ENCODE assay signal across 18 mouse cellular contexts in the genomic region with DNA sequence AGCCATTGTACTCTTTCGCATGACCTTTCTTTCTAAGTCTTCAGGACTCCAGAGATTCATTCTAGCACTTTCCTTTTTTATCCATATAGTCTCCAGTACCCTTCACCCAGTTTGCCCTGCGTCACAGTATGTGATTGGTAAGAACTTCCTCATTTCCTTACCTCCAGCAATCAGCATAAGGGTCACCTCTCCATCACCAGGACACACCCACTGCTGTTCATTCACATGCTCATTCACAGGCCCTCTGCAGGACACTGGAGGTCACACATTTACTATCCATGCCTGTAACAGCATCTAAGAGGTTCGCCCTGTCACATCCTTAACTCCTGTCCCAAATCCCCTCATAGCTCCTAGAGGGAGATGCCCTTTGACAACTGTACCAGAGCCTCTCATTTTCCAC. TPM values are rescaled to one million over a fixed set of nuclear protein-coding genes. Genes with fewer than 3 reads are reported as not detected.
DNase-seq lines count a peak whose midpoint lies in the region; ATAC-seq and TF ChIP-seq lines count a peak whose summit lies in the region.
"Had no signal": no experiment of that assay in that cellular context is flagged by ENCODE, and none has a peak within 500 bp of the region (broad histone marks: within the 10 kb centered on the region; RNA-seq: fewer than 3 reads in every experiment).

No protein-coding gene starts in this region.

- TF ChIP-seq EP300 in liver, embryonic 14.5 days (IDR thresholded peaks at IDR 0.05; ENCODE audit: low read depth) = no peak

- in situ Hi-C loops in Patski (cut with MboI; ENCODE audit: low pct_unique_long_range_greater_than_20kb) = no loop called here

- WGBS in liver, embryonic 14.5 days (ENCODE audit: insufficient replicate concordance) = 39% methylated on average over 3 of the region's 3 CpGs
- WGBS in liver, embryonic 11.5 days = 69% methylated on average over 3 of the region's 3 CpGs
- 75% methylated on average over 3 of the region's 3 CpGs for WGBS in intestine, embryonic 16.5 days

- ATAC-seq in liver, embryonic 14.5 days (ENCODE audit: insufficient read depth) = no peak
- no peak for ATAC-seq in liver, embryonic 11.5 days (replicated peaks; ENCODE audit: low FRiP score)
- ATAC-seq in Patski = no peak
- 0 out of 2 replicates have a peak, but pooled peaks have one; percentile 29 for ATAC-seq in intestine, embryonic 16.5 days
- ATAC-seq in neutrophil, adult 5-6 weeks (ENCODE audit: extremely low read depth, insufficient number of reproducible peaks, low FRiP score, poor library complexity, severe bottlenecking) = peak; percentile 87
- ATAC-seq: forebrain, embryonic 14.5 days; midbrain, embryonic 16.5 days had no signal

- H3K4me1 ChIP-seq in liver, embryonic 14.5 days (replicated peaks; ENCODE audit: control insufficient read depth in 2 of 2, insufficient read depth in 2 of 2, low read length in 1 of 2) = no peaks in the 10 kb centered on the region
- H3K4me1 ChIP-seq in liver, embryonic 11.5 days (replicated peaks; ENCODE audit: control insufficient read depth, insufficient read depth, low read length) = 0 out of 2 replicates have a peak, but pooled peaks cover 2% of the 10 kb centered on the region
- H3K4me1 ChIP-seq in intestine, embryonic 16.5 days (ENCODE audit: control insufficient read depth, insufficient read depth, low read length) = no peaks in the 10 kb centered on the region
- H3K4me1 ChIP-seq: neural tube, embryonic 12.5 days had no signal

- no peak overlapping the region for H3K27ac ChIP-seq in liver, embryonic 14.5 days
- no peak overlapping the region for H3K27ac ChIP-seq in liver, embryonic 11.5 days (ENCODE audit: low read depth, low read length)
- no peak overlapping the region for H3K27ac ChIP-seq in intestine, embryonic 16.5 days (ENCODE audit: low read length)
- H3K27ac ChIP-seq: gastrocnemius, adult 2 months; limb, embryonic 13.5 days; neural tube, embryonic 12.5 days had no signal

- no peak overlapping the region for H3K4me2 ChIP-seq in liver, embryonic 14.5 days (ENCODE audit: low read depth)
- H3K4me2 ChIP-seq in liver, embryonic 11.5 days = no peak overlapping the region
- no peak overlapping the region for H3K4me2 ChIP-seq in intestine, embryonic 16.5 days (ENCODE audit: low read depth, low read length)
- H3K4me2 ChIP-seq: limb, embryonic 13.5 days; neural tube, embryonic 12.5 days had no signal

- no peaks in the 10 kb centered on the region for H3K27me3 ChIP-seq in liver, embryonic 14.5 days (ENCODE audit: control insufficient read depth, insufficient read depth, low read length)
- no peaks in the 10 kb centered on the region for H3K27me3 ChIP-seq in liver, embryonic 11.5 days (replicated peaks; ENCODE audit: control insufficient read depth, insufficient read depth, low read length)
- no peaks in the 10 kb centered on the region for H3K27me3 ChIP-seq in Patski
- H3K27me3 ChIP-seq in intestine, embryonic 16.5 days (replicated peaks; ENCODE audit: control insufficient read depth, insufficient read depth, low read length) = no peaks in the 10 kb centered on the region
- H3K27me3 ChIP-seq: limb, embryonic 13.5 days; neural tube, embryonic 12.5 days had no signal

- no peaks in the 10 kb centered on the region for H3K36me3 ChIP-seq in liver, embryonic 14.5 days (replicated peaks; ENCODE audit: control insufficient read depth, insufficient read depth, low read depth)
- no peaks in the 10 kb centered on the region for H3K36me3 ChIP-seq in liver, embryonic 11.5 days (ENCODE audit: control insufficient read depth, insufficient read depth, low read length)
- H3K36me3 ChIP-seq in intestine, embryonic 16.5 days (ENCODE audit: control insufficient read depth, insufficient read depth, low read length) = no peaks in the 10 kb centered on the region
- H3K36me3 ChIP-seq: limb, embryonic 13.5 days; neural tube, embryonic 12.5 days had no signal

- CTCF ChIA-PET in Patski (lab: Charles Lee) = interaction anchor here (0.6 to 2.6 kb wide), 3 partner anchors 8 to 19 kb away, joined by 3 to 10 read pairs (median 3); a partner anchor contains a TSS

- H3K4me3 ChIP-seq in liver, embryonic 14.5 days (ENCODE audit: insufficient read depth in 1 of 2, low read depth in 2 of 2, low read length in 2 of 2) = no peak overlapping the region
- H3K4me3 ChIP-seq in liver, embryonic 11.5 days (ENCODE audit: low read depth, low read length) = no peak overlapping the region
- no peak overlapping the region for H3K4me3 ChIP-seq in intestine, embryonic 16.5 days (ENCODE audit: low read length)
- H3K4me3 ChIP-seq: gastrocnemius, adult 2 months; limb, embryonic 13.5 days; neural tube, embryonic 12.5 days had no signal

- no peak overlapping the region for H3K9ac ChIP-seq in liver, embryonic 14.5 days (replicated peaks)
- no peak overlapping the region for H3K9ac ChIP-seq in liver, embryonic 11.5 days (ENCODE audit: low read depth, low read length)
- H3K9ac ChIP-seq in intestine, embryonic 16.5 days (ENCODE audit: low read depth, low read length) = no peak overlapping the region
- H3K9ac ChIP-seq: limb, embryonic 13.5 days; neural tube, embryonic 12.5 days had no signal

- H3K9me3 ChIP-seq in liver, embryonic 14.5 days (ENCODE audit: control insufficient read depth, low read length) = no peaks in the 10 kb centered on the region
- no peaks in the 10 kb centered on the region for H3K9me3 ChIP-seq in liver, embryonic 11.5 days (ENCODE audit: control insufficient read depth, low read length)
- H3K9me3 ChIP-seq in intestine, embryonic 16.5 days (ENCODE audit: control insufficient read depth, low read length) = no peaks in the 10 kb centered on the region
- H3K9me3 ChIP-seq: limb, embryonic 13.5 days; neural tube, embryonic 12.5 days had no signal

- POLR2A ChIA-PET in Patski (lab: Charles Lee) = no interaction called here

- TF ChIP-seq CTCF in liver, embryonic 14.5 days (IDR thresholded peaks at IDR 0.05; ENCODE audit: low read depth) = 0 out of 2 replicates have a peak, but pooled peaks have one; percentile 18
- peak; percentile 21 for TF ChIP-seq CTCF in Patski (IDR thresholded peaks at IDR 0.05)

- no peak for DNase-seq in liver, embryonic 14.5 days (ENCODE audit: low read depth in 3 of 3, low spot score in 3 of 3)
- no peak for DNase-seq in liver, embryonic 11.5 days (ENCODE audit: low spot score)
- DNase-seq in Patski (ENCODE audit: low read depth, low spot score) = no peak
- no peak for DNase-seq in MN1 (ENCODE audit: low spot score)
- no peak for DNase-seq in adrenal gland, adult (ENCODE audit: inconsistent age in 2 of 2, low spot score in 1 of 2)
- DNase-seq in c-Kit-positive CD71-positive TER-119-positive erythroid progenitor cells, embryonic 14.5 days (ENCODE audit: low spot score) = no peak
- DNase-seq: adrenal gland, adult 2 months; embryo, embryonic 11 days; gastrocnemius, adult 2 months; kidney, adult 11 months; retina, postnatal 1 day; spleen, adult 18-20 months had no signal

RNA-seq across cellular contexts. Expression of a gene that starts 7.5 kb away (rescaled TPM):
- polyA plus RNA-seq in liver, embryonic 14.5 days (2012; rRNA removed) = 2.3 and 4.7 TPM in 2 replicates
- 13.3 and 13.7 TPM in 2 replicates for polyA plus RNA-seq in liver, embryonic 14.5 days (2014; fragmentation: Nextera tagmentation; extraction: Ambion mirVana)
- 33.7 and 35.2 TPM in 2 replicates for polyA plus RNA-seq in liver, embryonic 11.5 days (2014; fragmentation: Nextera tagmentation; extraction: Ambion mirVana)
- polyA plus RNA-seq in Patski (2021) = 62.1 TPM
- 35.6 and 36.9 TPM in 2 replicates for polyA plus RNA-seq in intestine, embryonic 16.5 days (2015; fragmentation: Nextera tagmentation; extraction: Ambion mirVana)
- total RNA-seq in neutrophil, adult 5-6 weeks (2017) = 63.2 and 74.1 TPM in 2 replicates

Comparison
In these comparisons a context has a peak if more than half of its experiments do, and no peak if none do; other contexts are left out.
1. ATAC-seq: peak in intestine, embryonic 16.5 days (single experiment) and neutrophil, adult 5-6 weeks (single experiment); none in liver, embryonic 14.5 days (single experiment), liver, embryonic 11.5 days (single experiment) and Patski (single experiment).